Mouse (Mus musculus) testis, adult 2 months (tissue): ENCODE data around the gene Sfmbt1. TPM values are rescaled to one million over a fixed set of nuclear protein-coding genes. Genes with fewer than 3 reads are reported as not detected.

Source experiments
- H3K27ac ChIP-seq: fragments of 200-500 bp; 2 replicates; pipeline ENCODE4 v1.5.1; 2012; ENCODE audit warnings: low read depth, low read length; ENCODE audit not compliant: control insufficient read depth, insufficient read depth
- H3K27me3 ChIP-seq: fragments of 200-500 bp; 2 replicates; pipeline ENCODE4 v1.6.1; 2012; ENCODE audit warnings: mild to moderate bottlenecking, low read length, moderate library complexity; ENCODE audit not compliant: control insufficient read depth, insufficient read depth
- H3K36me3 ChIP-seq: fragments of 200-500 bp; 2 replicates; pipeline ENCODE4 v1.6.1; 2012; ENCODE audit warnings: mild to moderate bottlenecking, low read length; ENCODE audit not compliant: control insufficient read depth, insufficient read depth
- H3K4me1 ChIP-seq: fragments of 200-500 bp; 2 replicates; pipeline ENCODE4 v1.6.1; 2012; ENCODE audit warnings: low read length; ENCODE audit not compliant: control insufficient read depth, insufficient read depth
- H3K4me3 ChIP-seq: fragments of 200-500 bp; 2 replicates; pipeline ENCODE4 v1.5.1; 2012; ENCODE audit warnings: low read depth, mild to moderate bottlenecking, low read length, moderate library complexity, mixed read lengths; ENCODE audit not compliant: control insufficient read depth
- CTCF ChIP-seq: fragments of 200-500 bp; IDR thresholded peaks from 2 replicates; pipeline ENCODE4 v1.5.1; 2012; ENCODE audit warnings: low read depth, mild to moderate bottlenecking, inconsistent platforms, low read length, moderate library complexity; ENCODE audit not compliant: control insufficient read depth, insufficient read depth, insufficient replicate concordance
- POLR2A ChIP-seq: fragments of 200-500 bp; IDR thresholded peaks from 2 replicates; pipeline ENCODE4 v1.6.1; 2012; ENCODE audit warnings: low read depth, mild to moderate bottlenecking, inconsistent platforms, low read length, moderate library complexity; ENCODE audit not compliant: control insufficient read depth
- polyA plus RNA-seq: library from polyadenylated mRNA; depleted of rRNA; stranded (reverse); fragments of >200 nt; gene quantifications from 2 replicates; pipeline ENCODE4 v1.2.3, GENCODE M21; 2012

Gene Sfmbt1
- polyA plus RNA-seq, 1 experiment = 25.6 TPM

- Histone ChIP-seq H3K27ac (no peak overlapping the region), H3K4me3 (no peak overlapping the region), H3K4me1 (no peaks in the 10 kb centered on the region), H3K27me3 (no peaks in the 10 kb centered on the region), H3K36me3 (no peaks in the 10 kb centered on the region; the same call in 1 of the 2 replicates)
- no peak for TF ChIP-seq POLR2A
- TF ChIP-seq CTCF = no peak
Observed at GRCm38 (mm10) chr14:30743891-30744290, 29.2 kb downstream of the Sfmbt1 start.

GRCm38 (mm10) chr14:30746160-30746559 lies 31.5 kb downstream of the Sfmbt1 start:
- no peak for TF ChIP-seq POLR2A
- no peak for TF ChIP-seq CTCF
- Histone ChIP-seq H3K4me1 (no peaks in the 10 kb centered on the region), H3K36me3 (no peaks in the 10 kb centered on the region; the same call in 1 of the 2 replicates), H3K27me3 (no peaks in the 10 kb centered on the region), H3K27ac (no peak overlapping the region), H3K4me3 (no peak overlapping the region)

- H3K27me3 ChIP-seq = no peaks in the 10 kb centered on the region
- no peak overlapping the region for H3K27ac ChIP-seq
- TF ChIP-seq POLR2A = no peak
- TF ChIP-seq CTCF = no peak
- H3K4me3 ChIP-seq = no peak overlapping the region
- no peaks in the 10 kb centered on the region for H3K36me3 ChIP-seq
- no peaks in the 10 kb centered on the region for H3K4me1 ChIP-seq
Observed at GRCm38 (mm10) chr14:30757239-30757638, 42.6 kb downstream of the Sfmbt1 start.

GRCm38 (mm10) chr14:30761211-30761610 lies 46.6 kb downstream of the Sfmbt1 start:
- Histone ChIP-seq H3K27ac (no peak overlapping the region), H3K27me3 (no peaks in the 10 kb centered on the region), H3K4me3 (no peak overlapping the region), H3K4me1 (no peaks in the 10 kb centered on the region), H3K36me3 (no peaks in the 10 kb centered on the region)
- TF ChIP-seq POLR2A (no peak), CTCF (no peak)

GRCm38 (mm10) chr14:30762131-30762903 lies 47.7 kb downstream of the Sfmbt1 start:
- Histone ChIP-seq H3K4me1 (no peaks in the 10 kb centered on the region), H3K27me3 (no peaks in the 10 kb centered on the region), H3K27ac (no peak overlapping the region), H3K4me3 (no peak overlapping the region), H3K36me3 (no peaks in the 10 kb centered on the region; the same call in 1 of the 2 replicates)
- TF ChIP-seq CTCF (no peak), POLR2A (no peak)

GRCm38 (mm10) chr14:30762904-30763568 lies 48.4 kb downstream of the Sfmbt1 start:
- Histone ChIP-seq H3K27ac (no peak overlapping the region), H3K36me3 (no peaks in the 10 kb centered on the region; the same call in 1 of the 2 replicates), H3K27me3 (no peaks in the 10 kb centered on the region), H3K4me3 (no peak overlapping the region), H3K4me1 (no peaks in the 10 kb centered on the region)
- TF ChIP-seq POLR2A (no peak), CTCF (no peak)

GRCm38 (mm10) chr14:30784614-30785013 lies 70.0 kb downstream of the Sfmbt1 start:
- H3K36me3 ChIP-seq = peaks cover 5% of the 10 kb centered on the region
- TF ChIP-seq POLR2A = no peak
- TF ChIP-seq CTCF = no peak

More at GRCm38 (mm10) chr14:30784614-30785013, 70.0 kb downstream of the Sfmbt1 start:
- Histone ChIP-seq H3K4me3 (no peak overlapping the region), H3K4me1 (no peaks in the 10 kb centered on the region), H3K27me3 (no peaks in the 10 kb centered on the region), H3K27ac (no peak overlapping the region)
